Mouse (Mus musculus) lung, postnatal 0 days (tissue): ENCODE data around the gene Srp54a.
"Not testable (repeated sequence)": the region's sequence is repeated elsewhere in the genome, so short reads cannot be mapped to it uniquely, and the experiment has no call there.

Experiments
- CTCF ChIP-seq: IDR thresholded peaks from 2 replicates; pipeline ENCODE4 v1.5.1; 2016; ENCODE audit warnings: antibody characterized with exemption, mild to moderate bottlenecking
- EP300 ChIP-seq: IDR thresholded peaks from 2 replicates; pipeline ENCODE4 v1.6.1; 2016; ENCODE audit warnings: antibody characterized with exemption, mild to moderate bottlenecking, control low read depth

GRCm38 (mm10) chr12:55112616-55113015 is 32.6 kb downstream of the Srp54a start:
- not testable (repeated sequence) for TF ChIP-seq CTCF, EP300
